In the genomic region with DNA sequence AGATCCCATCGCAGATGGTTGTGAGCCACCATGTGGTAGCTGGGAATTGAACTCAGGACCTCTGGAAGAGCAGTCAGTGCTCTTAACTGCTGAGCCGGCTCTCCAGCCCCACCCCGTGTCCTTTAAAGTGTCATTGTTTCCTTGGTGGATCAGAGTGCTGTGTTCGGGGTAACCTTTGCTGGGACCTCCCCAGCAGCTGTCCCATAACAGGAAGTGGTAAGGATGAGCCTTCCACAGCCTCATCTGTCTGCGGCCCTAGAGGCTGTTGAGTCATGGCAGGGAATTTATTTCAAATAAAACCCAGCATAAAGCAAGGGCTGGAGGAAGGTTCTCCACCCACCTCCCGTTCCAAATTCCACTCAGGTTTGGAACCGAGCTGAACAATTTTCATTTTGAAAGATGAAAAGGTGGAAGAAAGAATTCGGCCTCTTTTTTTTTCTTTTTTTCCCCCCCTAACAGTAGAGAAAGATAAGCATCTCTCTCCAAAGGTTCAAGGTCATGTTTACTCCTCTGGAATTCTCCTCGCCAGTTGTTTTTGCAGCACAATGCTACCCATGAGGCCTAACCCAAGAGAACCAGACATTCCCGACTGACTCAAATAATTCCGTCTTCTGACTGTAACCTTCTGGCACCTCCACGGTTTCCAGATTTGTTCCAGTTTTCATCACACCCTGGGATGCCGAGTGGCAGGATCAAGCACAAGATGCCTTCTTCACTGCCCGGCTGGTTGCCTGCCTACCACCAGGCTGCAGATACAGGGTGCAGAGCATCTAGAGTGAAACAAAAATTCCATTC, we compare ENCODE assay signal across 15 mouse cellular contexts.
A peak's percentile ranks its signal among the peaks of the same experiment; 100 is the strongest.
DNase-seq lines count a peak whose midpoint lies in the region; ATAC-seq lines count a peak whose summit lies in the region.
"Had no signal": no experiment of that assay in that cellular context is flagged by ENCODE, and none has a peak within 500 bp of the region (broad histone marks: within the 10 kb centered on the region; RNA-seq: fewer than 3 reads in every experiment).

No protein-coding gene starts in this region.

- no peaks in the 10 kb centered on the region for H3K9me3 ChIP-seq in midbrain, embryonic 10.5 days (replicated peaks)
- H3K9me3 ChIP-seq: limb, embryonic 12.5 days; neural tube, embryonic 15.5 days had no signal

- no peak overlapping the region for H3K4me3 ChIP-seq in midbrain, embryonic 10.5 days
- H3K4me3 ChIP-seq: limb, embryonic 12.5 days; neural tube, embryonic 15.5 days had no signal

- no peaks in the 10 kb centered on the region for H3K27me3 ChIP-seq in midbrain, embryonic 10.5 days (ENCODE audit: low read depth, poor library complexity, severe bottlenecking)
- H3K27me3 ChIP-seq: limb, embryonic 12.5 days; neural tube, embryonic 15.5 days had no signal

- H3K36me3 ChIP-seq in midbrain, embryonic 10.5 days, result no peaks in the 10 kb centered on the region
- H3K36me3 ChIP-seq: limb, embryonic 12.5 days; neural tube, embryonic 15.5 days had no signal

- WGBS in midbrain, embryonic 10.5 days, result 78% methylated on average over 14 of the region's 14 CpGs

- peak; percentile 22 for DNase-seq in lung, postnatal 36 days
- no peak for DNase-seq in lung, adult 18-20 months
- DNase-seq in naive thymus-derived CD4-positive, alpha-beta T cell, adult 2 months (ENCODE audit: low read depth), result peak; percentile 66
- DNase-seq in urinary bladder, postnatal 14 days (ENCODE audit: low spot score), result no peak
- no peak for DNase-seq in midbrain, embryonic 10.5 days (ENCODE audit: low spot score)
- DNase-seq in urinary bladder, postnatal 36 days (ENCODE audit: low spot score in 2 of 2), result no peak
- no peak for DNase-seq in cerebellum, adult 11-12 months
- DNase-seq: adrenal gland, postnatal 14 days; cerebellum, adult 2 months; gastrocnemius, postnatal 10 days; right cerebral cortex, postnatal 4 days had no signal

- peaks cover 3% of the 10 kb centered on the region; the same call in 1 of the 2 replicates for H3K4me1 ChIP-seq in midbrain, embryonic 10.5 days
- H3K4me1 ChIP-seq: neural tube, embryonic 15.5 days had no signal

- peak; percentile 74 for ATAC-seq in common myeloid progenitor, adult 5-6 weeks (replicated peaks; ENCODE audit: low read depth, poor library complexity, severe bottlenecking)

- H3K27ac ChIP-seq in midbrain, embryonic 10.5 days (replicated peaks), result no peak overlapping the region
- H3K27ac ChIP-seq: limb, embryonic 12.5 days; macrophage; neural tube, embryonic 15.5 days had no signal

Comparison
In these comparisons a context has a peak if more than half of its experiments do, and no peak if none do; other contexts are left out.
1. DNase-seq: peak in lung, postnatal 36 days (single experiment) and naive thymus-derived CD4-positive, alpha-beta T cell, adult 2 months (single experiment); none in lung, adult 18-20 months (0 of 2), urinary bladder, postnatal 14 days (single experiment), midbrain, embryonic 10.5 days (single experiment), urinary bladder, postnatal 36 days (0 of 2) and cerebellum, adult 11-12 months (single experiment).